Mouse (Mus musculus) liver, postnatal 0 days (tissue): ENCODE results near the gene H2-DMb1. TPM values are rescaled to one million over a fixed set of nuclear protein-coding genes. Genes with fewer than 3 reads are reported as not detected.

ENCODE experiments used
- ATAC-seq: fragments of 200-750 bp; cut with Nextera tagmentation; 2 replicates; pipeline ENCODE4 v1.8.0; 2017; ENCODE audit warnings: mild to moderate bottlenecking, moderate library complexity
- DNase-seq: peaks from one replicate; pipeline ENCODE4 v3.0.0-alpha.2; 2016
- H3K27ac ChIP-seq: fragments of 300-500 bp; sonication (generic); 2 replicates; pipeline ENCODE4 v1.5.1; 2014; ENCODE audit warnings: antibody characterized with exemption, moderate library complexity, mild to moderate bottlenecking, low read depth
- H3K27me3 ChIP-seq: fragments of 300-500 bp; sonication (generic); 2 replicates; pipeline ENCODE4 v1.6.1; 2014; ENCODE audit warnings: low read length, control low read depth, mixed read lengths; ENCODE audit not compliant: insufficient read depth
- H3K36me3 ChIP-seq: fragments of 300-500 bp; sonication (generic); replicated peaks from 2 replicates; pipeline ENCODE4 v1.6.1; 2014; ENCODE audit warnings: mild to moderate bottlenecking, control low read depth, low read length, moderate library complexity, mixed read lengths; ENCODE audit not compliant: insufficient read depth
- H3K4me1 ChIP-seq: fragments of 300-500 bp; sonication (generic); 2 replicates; pipeline ENCODE4 v1.6.1; 2014; ENCODE audit warnings: antibody characterized with exemption, mild to moderate bottlenecking, control low read depth; ENCODE audit not compliant: insufficient read depth
- H3K4me2 ChIP-seq: fragments of 300-500 bp; sonication (generic); 2 replicates; pipeline ENCODE4 v1.6.1; 2014; ENCODE audit warnings: low read depth, mild to moderate bottlenecking, low read length, moderate library complexity, mixed read lengths
- H3K4me3 ChIP-seq: fragments of 300-500 bp; sonication (generic); 2 replicates; pipeline ENCODE4 v1.5.1; 2014; ENCODE audit warnings: low read depth, low read length
- H3K9ac ChIP-seq: fragments of 300-500 bp; sonication (generic); replicated peaks from 2 replicates; pipeline ENCODE4 v1.6.1; 2014; ENCODE audit warnings: mild to moderate bottlenecking, moderate library complexity
- H3K9me3 ChIP-seq: fragments of 300-500 bp; sonication (generic); 2 replicates; pipeline ENCODE4 v1.6.1; 2016; ENCODE audit warnings: mild to moderate bottlenecking, control low read depth, low read length, mixed read lengths
- CTCF ChIP-seq: sonication (generic); IDR thresholded peaks from 2 replicates; pipeline ENCODE4 v1.5.1; 2016; ENCODE audit warnings: antibody characterized with exemption, low read depth
- EP300 ChIP-seq: IDR thresholded peaks from 2 replicates; pipeline ENCODE4 v1.6.1; 2016; ENCODE audit warnings: antibody characterized with exemption, low read depth, mild to moderate bottlenecking
- WGBS: fragments of 180-500 bp; shearing (Covaris S2); extraction: QIAGEN DNeasy Blood & Tissue Kit; methylation state at CpG from one replicate; pipeline ENCODE4 v1.1.7; 2014; ENCODE audit not compliant: insufficient replicate concordance; 5-methylcytosine and 5-hydroxymethylcytosine counted together
- polyA plus RNA-seq: library from polyadenylated mRNA; unstranded; fragments of >200 nt; fragmentation: Nextera tagmentation; extraction: Ambion mirVana; gene quantifications from 2 replicates; pipeline ENCODE4 v1.2.1, GENCODE M21; 2015

Gene H2-DMb1
- polyA plus RNA-seq, 1 experiment from 2014 or later = 4.0 TPM

DNA sequence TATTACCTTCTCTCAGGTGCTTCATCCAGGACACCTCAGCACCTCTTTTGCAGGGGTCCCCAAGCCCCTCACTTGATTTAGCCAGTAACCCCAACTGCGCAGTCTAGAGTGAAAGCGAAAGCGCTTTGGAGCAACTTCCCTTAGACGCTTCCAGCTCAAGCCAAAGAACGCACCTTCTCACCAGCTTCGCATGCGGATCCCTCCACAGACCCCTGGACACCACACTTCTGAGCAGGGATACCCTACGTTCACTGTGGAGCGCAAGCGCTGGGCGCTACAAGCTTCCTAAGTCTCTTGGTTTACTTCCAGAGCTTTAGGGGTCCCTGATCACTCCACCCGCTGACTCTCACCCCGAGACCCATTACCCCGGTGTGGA lies 34.0 kb downstream of the H2-DMb1 start:
- Histone ChIP-seq H3K36me3 (peaks cover 19% of the 10 kb centered on the region; the same call in 1 of the 2 replicates), H3K9ac (peak overlapping the region; percentile 77), H3K4me3 (peak overlapping the region; percentile 72), H3K27ac (peak overlapping the region; percentile 79), H3K4me1 (peaks cover 16% of the 10 kb centered on the region), H3K9me3 (no peaks in the 10 kb centered on the region), H3K4me2 (peak overlapping the region; percentile 95), H3K27me3 (no peaks in the 10 kb centered on the region)
- DNase-seq (no peak), ATAC-seq (peak; percentile 28)
- WGBS = under 1% methylated on average over 14 of the region's 14 CpGs
- TF ChIP-seq CTCF (no peak), EP300 (no peak)

DNA sequence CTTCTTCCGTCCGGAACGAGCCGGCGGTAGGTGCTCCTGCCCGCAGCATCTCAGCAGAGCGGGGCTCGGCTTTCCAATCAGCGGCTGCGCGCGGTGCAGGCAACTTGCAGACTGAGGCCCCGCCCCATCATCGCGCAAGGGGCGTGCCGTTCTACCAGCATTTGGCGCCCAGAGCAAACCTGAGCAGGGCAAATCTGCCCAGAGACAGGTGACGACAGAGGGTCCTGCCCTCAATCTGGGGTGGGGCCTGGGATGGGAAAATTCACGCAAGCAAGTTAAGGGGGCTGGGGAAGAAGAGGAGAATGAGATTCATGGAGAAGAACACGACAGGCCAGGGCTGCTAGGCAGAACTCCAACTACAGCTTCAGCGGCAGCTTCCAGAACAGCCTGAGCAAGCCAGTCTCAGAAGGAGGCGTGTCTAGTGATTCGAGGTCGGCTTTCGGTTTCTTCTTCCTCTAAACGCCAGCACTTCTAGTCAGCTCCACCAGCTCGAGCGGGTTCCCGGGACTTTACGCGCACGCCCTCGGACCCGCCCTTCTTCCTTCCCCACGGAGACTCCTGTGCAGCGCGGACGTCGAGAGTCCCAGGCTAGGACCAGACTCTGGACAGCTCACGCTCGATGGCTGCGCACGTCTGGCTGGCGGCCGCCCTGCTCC lies 34.5 kb downstream of the H2-DMb1 start, which contains the start of the genes Tap1 and Psmb9:
Tap1 (plus strand) TSS at position 293 of the 656 bp plus-strand sequence.
Psmb9 (minus strand) TSS at position 504 of the 656 bp plus-strand sequence.
- Histone ChIP-seq H3K4me2 (peak within 1 kb of the TSS; percentile 95), H3K36me3 (peaks cover 21% of the 10 kb centered on the region), H3K27me3 (no peaks in the 10 kb centered on the region), H3K9ac (peak within 1 kb of the TSS; percentile 77), H3K4me1 (peaks cover 16% of the 10 kb centered on the region), H3K9me3 (no peaks in the 10 kb centered on the region), H3K27ac (peak within 1 kb of the TSS; percentile 79), H3K4me3 (peak within 1 kb of the TSS; percentile 72)
- TF ChIP-seq EP300 (no peak), CTCF (no peak)
- WGBS = under 1% methylated on average over 46 of the region's 46 CpGs
- ATAC-seq (peak; percentile 94), DNase-seq (peak; percentile 98)

DNA sequence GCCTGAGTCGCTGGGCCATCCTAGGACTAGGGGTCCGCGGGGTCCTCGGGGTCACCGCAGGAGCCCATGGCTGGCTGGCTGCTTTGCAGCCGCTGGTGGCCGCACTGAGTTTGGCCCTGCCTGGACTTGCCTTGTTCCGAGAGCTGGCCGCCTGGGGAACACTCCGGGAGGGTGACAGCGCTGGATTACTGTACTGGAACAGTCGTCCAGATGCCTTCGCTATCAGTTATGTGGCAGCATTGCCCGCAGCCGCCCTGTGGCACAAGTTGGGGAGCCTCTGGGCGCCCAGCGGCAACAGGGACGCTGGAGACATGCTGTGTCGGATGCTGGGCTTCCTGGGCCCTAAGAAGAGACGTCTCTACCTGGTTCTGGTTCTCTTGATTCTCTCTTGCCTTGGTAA lies 35.1 kb downstream of the H2-DMb1 start:
- Histone ChIP-seq H3K27me3 (no peaks in the 10 kb centered on the region), H3K4me2 (peak overlapping the region; percentile 95), H3K4me1 (peaks cover 16% of the 10 kb centered on the region), H3K9me3 (no peaks in the 10 kb centered on the region), H3K36me3 (peaks cover 21% of the 10 kb centered on the region), H3K27ac (peak overlapping the region; percentile 79), H3K4me3 (peak overlapping the region; percentile 72), H3K9ac (peak overlapping the region; percentile 77)
- 2% methylated on average over 20 of the region's 20 CpGs for WGBS
- DNase-seq = peak; percentile 57
- peak; percentile 49 for ATAC-seq
- TF ChIP-seq EP300 (no peak), CTCF (no peak)

DNA sequence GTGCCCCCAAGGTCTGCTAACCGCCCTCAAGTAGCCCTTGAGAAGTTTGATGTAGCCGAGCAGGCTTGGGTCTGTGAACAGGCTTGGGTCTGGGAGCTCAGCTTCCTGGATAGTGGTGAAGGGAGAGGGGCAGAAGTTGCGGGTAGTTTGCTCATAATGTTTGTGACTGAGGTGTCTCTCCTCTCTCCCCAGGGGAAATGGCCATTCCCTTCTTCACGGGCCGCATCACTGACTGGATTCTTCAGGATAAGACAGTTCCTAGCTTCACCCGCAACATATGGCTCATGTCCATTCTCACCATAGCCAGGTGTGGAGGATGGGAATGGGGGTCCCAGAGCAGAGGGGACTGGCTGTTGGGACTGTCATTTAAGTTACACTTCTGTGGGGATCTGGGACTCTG lies 36.1 kb downstream of the H2-DMb1 start:
- Histone ChIP-seq H3K27me3 (no peaks in the 10 kb centered on the region), H3K27ac (no peak overlapping the region), H3K4me2 (peak overlapping the region; percentile 41), H3K36me3 (peaks cover 24% of the 10 kb centered on the region), H3K4me1 (peaks cover 16% of the 10 kb centered on the region), H3K9ac (no peak overlapping the region), H3K4me3 (no peak overlapping the region), H3K9me3 (no peaks in the 10 kb centered on the region)
- WGBS = 68% methylated on average over 6 of the region's 6 CpGs
- no peak for DNase-seq
- no peak for ATAC-seq
- TF ChIP-seq EP300 (no peak), CTCF (no peak)

DNA sequence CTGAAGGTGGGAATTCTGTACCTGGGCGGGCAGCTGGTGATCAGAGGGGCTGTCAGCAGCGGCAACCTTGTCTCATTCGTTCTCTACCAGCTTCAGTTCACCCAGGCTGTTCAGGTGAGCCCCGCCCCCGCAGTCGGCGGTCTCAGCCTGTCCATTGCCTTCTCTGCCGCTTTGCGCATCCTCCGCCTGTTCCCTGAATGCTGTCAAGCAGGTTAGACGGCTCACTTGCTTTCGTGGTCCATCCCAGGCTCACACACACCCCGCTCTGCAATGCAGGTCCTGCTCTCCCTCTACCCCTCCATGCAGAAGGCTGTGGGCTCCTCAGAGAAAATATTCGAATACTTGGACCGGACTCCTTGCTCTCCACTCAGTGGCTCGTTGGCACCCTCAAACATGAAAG lies 40.0 kb downstream of the H2-DMb1 start:
- peaks cover 3% of the 10 kb centered on the region; the same call in 1 of the 2 replicates for H3K27me3 ChIP-seq
- no peak for ATAC-seq

DNA sequence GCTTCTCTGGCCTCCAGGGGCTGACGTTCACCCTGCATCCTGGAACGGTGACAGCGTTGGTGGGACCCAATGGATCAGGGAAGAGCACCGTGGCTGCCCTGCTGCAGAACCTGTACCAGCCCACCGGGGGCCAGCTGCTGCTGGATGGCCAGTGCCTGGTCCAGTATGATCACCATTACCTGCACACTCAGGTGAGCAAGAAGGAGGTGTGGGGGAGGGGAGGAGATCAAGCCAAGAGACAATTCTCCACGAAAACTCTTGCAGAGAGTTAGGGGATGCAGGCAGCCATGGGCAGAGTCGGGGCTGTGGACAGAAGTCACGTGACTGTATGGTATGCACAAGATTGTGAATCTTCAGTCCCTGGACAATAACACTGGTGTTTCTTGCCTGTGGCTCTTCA lies 40.6 kb downstream of the H2-DMb1 start:
- no peak overlapping the region for H3K27ac ChIP-seq
- WGBS = 67% methylated on average over 8 of the region's 8 CpGs
- DNase-seq = no peak
- H3K4me2 ChIP-seq = no peak overlapping the region
- peaks cover 3% of the 10 kb centered on the region; the same call in 1 of the 2 replicates for H3K27me3 ChIP-seq
- no peak overlapping the region for H3K9ac ChIP-seq
- H3K4me3 ChIP-seq = no peak overlapping the region
- H3K4me1 ChIP-seq = peaks cover 10% of the 10 kb centered on the region
- H3K36me3 ChIP-seq = peaks cover 37% of the 10 kb centered on the region
- no peak for TF ChIP-seq CTCF
- TF ChIP-seq EP300 = no peak
- no peaks in the 10 kb centered on the region for H3K9me3 ChIP-seq
- ATAC-seq = no peak

More for the DNA sequence above, 40.0 kb downstream of the H2-DMb1 start:
- no peak for TF ChIP-seq CTCF
- TF ChIP-seq EP300 = no peak
- H3K27ac ChIP-seq = no peak overlapping the region
- 55% methylated on average over 16 of the region's 16 CpGs for WGBS
- H3K9me3 ChIP-seq = no peaks in the 10 kb centered on the region
- peaks cover 10% of the 10 kb centered on the region for H3K4me1 ChIP-seq
- H3K9ac ChIP-seq = no peak overlapping the region
- no peak overlapping the region for H3K4me2 ChIP-seq
- no peak overlapping the region for H3K4me3 ChIP-seq
- DNase-seq = no peak
- peaks cover 37% of the 10 kb centered on the region for H3K36me3 ChIP-seq
